Mouse (Mus musculus): ENCODE results near the gene Hivep3.

DNA sequence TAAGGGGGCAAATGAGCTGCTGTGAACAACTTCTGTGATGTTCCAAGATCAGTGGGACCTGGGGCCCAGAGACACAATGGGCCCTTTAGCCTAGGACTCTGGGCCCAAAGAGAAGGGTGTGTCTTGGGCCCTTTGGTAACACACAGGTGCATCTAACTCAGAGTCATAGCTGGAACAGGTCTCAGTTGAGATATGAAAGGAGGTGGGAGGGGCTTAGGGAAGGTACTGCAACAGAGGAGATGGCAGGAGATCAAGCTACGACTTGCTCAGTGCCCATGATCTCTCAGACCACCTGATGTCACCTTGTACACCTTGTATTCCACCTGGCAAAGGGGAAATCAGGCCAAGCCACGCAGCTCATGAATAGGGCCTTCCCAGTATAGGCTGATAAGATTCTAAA lies 235.3 kb downstream of the Hivep3 start:
- TF ChIP-seq CTCF (IDR thresholded peaks at IDR 0.05) (no peak), POLR2A (IDR thresholded peaks at IDR 0.05; ENCODE audit: insufficient read depth, low read depth, low read length) (no peak), EP300 (IDR thresholded peaks at IDR 0.05; ENCODE audit: insufficient read depth, low read depth, low read length) (no peak)
